Mouse (Mus musculus) urinary bladder, postnatal 10 days (tissue): Measurements from ENCODE around the gene Dbn1.
"Not testable (repeated sequence)": the region's sequence is repeated elsewhere in the genome, so short reads cannot be mapped to it uniquely, and the experiment has no call there.

Source experiments
- DNase-seq: peaks from one replicate; pipeline ENCODE4 v3.0.0; 2022; ENCODE audit warnings: low spot score

Dbn1 gene

DNA sequence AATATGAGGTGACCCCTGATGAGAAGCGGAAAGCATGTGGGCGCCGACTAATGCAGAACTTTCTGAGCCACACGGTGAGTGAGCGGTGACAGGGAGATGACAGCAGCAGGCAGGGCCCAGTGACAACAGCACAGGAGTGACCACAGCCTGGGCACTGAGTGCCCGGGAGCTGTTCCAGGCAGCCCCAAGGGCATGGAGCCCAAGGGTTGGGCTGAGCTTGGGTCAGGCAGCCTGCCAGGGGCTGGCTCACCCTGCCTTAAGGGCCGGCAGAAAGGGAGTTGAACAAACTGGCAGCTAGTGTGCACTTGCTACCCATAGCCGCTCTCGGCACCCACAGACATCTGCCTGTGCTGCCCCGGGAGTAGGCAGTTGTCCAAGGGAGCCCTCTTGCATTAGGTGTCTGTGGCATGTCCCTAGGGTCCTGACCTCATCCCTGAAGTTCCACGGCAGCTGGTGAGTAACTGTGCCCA is 37.4 kb downstream of the Dbn1 start:
- DNase-seq: no peak

DNA sequence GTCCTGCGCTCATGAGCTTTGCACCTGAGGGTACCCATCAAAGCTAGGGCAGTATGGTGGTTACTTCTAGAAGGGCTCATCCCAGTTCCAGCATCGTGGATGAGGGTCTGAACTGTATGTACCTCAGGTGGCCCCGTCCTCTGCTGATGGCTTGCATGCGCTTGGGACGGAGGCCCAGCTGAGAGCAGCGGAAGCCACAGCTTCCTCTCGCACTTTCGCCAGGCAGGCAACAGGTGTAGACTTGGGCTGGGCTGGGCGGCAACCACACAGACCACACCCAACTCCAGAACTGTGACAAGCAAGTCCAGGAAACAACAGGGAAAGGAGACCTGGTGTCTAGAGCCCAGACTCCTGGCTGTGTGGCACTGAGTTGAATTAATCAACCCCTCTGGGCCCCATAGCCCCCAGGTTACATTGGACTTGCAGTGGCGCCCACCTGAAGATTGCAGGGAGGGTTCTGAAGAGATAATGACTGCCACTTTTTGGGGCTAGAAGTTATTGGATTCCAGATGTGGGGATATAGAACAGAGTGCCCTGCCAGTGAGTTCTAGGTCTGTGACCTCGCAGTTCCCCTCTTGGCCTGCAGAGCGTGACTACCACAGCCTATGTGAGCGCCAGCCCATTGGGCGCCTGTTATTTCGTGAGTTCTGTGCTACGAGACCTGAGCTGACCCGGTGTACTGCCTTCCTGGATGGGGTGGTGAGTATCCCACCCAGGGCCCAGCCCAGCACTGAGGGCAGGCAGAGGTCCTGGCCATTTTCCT is 38.1 kb downstream of the Dbn1 start:
- no peak for DNase-seq

DNA sequence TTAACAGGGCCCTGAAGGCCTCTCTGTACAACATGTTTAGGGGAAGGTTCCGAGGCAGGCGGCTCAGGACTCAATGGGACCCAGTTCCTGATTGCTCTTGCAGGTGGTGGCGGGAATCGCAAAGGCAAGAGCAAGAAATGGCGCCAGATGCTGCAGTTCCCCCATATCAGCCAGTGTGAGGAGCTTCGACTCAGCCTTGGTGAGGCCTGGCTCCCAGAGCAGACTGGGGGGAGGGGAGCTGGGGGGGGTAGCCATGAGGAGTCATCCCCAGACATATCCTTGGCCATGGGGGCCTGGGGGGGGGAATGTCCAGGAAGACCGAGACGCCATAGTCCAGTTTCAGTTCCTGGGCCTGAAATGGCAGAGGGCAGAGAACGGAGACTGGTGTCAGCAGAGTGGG is 38.7 kb downstream of the Dbn1 start:
- no peak for DNase-seq

DNA sequence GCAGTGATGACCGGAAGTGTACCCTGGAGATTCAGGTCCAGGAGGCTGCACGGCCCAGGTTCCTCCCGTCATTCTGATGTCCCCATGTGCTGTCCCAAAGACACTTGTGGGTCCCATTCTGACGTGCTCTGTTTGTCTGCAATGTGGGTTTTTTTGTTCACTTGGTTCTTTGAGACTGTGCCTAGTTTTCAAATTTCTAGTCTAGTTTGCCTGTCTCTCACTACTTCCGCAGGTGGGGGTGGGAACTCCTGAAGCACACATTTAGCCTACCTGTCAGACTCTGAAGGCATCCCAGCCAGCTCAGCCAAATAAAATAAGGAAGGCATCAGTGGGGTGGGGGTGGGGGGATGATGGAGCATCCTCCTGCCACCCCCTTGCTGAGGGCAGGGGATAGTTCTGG is 39.8 kb downstream of the Dbn1 start:
- DNase-seq: no peak

DNA sequence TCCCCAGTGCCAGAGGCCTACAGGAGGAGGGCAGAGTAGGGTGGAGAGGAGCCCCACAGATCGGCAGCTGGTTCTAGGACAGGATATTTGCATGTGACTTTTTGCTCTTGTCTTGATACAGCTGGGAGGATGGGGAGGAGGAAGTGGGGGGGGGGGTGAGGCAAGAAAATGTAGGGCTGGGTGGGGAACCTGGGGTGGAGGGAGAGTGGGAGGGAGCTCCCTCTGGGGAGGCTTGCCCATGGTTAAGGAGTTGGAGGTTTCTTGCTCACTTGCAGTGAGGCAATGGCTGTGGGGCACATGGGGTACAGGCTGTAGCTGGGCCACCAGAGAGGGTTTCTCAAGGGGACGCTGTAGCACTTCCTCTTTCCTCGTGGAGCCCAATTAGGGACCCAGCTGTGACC is 40.4 kb downstream of the Dbn1 start:
- DNase-seq: no peak

DNA sequence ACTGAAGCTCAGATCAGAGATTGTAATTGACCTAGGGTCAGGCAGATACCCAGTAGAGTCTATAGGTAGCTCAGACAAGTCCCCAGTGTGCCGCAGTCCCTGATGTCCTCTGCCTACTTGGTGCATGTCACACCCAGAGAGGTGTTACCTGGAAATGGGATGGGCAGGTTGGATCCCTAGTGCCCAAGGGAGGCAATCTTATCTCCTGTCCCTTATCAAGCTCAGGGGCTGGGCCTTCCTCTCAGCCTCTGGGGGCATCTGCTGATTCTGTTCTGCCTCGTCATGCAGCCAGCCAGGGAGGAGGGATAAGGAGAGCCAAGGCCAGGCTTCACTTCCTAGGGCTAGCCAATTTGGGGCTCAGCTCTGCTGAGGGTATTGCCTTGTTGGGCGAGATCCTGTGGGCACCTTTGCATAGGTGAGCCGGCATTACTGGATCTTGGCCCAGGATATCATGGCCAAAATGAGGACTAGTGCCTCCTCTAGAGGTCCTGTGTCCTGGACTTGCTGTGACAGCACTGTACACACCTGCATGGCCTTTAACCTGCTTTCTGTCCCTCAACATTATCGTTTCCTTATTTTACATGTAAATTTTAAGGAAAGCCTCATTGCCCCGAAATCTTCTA is 41.3 kb downstream of the Dbn1 start:
- no peak for DNase-seq

DNA sequence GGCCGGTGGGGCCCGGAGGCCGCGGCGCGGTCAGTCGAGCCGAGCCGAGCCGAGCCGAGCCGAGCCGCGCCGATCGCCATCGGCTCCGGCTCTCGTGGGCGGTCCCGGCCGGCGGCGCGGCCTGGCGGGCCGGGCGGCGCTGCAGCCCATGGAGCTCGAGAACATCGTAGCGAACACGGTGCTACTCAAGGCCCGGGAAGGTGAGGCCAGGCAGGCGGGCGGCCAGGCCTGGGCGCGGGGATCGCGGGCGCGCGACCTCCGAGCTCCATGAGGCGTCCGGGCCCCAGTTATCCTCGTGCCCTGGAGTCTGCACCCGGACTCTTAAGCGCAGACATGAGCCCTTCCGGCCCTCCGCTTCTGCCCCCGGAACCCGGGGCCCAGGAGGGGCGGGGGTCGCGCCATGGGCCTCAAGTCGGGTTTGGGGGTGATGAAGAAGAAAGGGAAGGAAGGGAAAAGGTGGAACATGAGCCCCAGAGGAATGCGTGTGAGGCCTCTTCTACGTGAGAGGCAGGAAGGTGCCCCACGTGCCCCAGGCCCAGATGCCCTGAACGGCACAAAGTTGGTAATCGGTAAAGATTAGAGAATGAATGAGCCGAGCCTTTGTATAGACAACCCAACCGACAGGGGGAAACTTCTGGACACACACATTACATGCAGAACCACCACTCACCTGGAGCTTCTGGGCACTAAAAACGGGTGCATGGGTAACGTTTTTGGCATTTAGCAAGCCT is 42.4 kb downstream of the Dbn1 start:
- no peak for DNase-seq

DNA sequence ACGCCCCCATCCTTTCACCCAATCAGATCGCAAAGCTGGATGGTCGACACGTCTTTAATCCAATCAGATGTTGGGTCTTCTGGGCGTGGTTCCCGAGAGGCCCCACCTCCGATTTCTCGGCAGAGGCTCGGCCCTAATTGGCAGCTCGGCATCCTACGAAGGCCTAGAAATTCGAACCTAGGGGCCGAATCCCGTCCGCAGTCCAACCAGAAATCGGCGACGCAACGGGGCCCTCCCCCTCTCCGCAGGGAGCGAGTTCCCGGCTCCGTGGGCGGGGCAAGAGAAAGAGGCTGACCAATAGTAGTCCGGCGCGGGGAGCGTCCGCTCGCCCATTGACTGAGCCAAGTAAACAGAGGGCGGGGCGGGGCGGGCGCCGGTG is 43.0 kb downstream of the Dbn1 start, which contains the start of gene Grk6:
Gene Grk6, plus strand, starts transcription at position 136 of the 379 bp plus-strand sequence.
- DNase-seq: peak; percentile 97

DNA sequence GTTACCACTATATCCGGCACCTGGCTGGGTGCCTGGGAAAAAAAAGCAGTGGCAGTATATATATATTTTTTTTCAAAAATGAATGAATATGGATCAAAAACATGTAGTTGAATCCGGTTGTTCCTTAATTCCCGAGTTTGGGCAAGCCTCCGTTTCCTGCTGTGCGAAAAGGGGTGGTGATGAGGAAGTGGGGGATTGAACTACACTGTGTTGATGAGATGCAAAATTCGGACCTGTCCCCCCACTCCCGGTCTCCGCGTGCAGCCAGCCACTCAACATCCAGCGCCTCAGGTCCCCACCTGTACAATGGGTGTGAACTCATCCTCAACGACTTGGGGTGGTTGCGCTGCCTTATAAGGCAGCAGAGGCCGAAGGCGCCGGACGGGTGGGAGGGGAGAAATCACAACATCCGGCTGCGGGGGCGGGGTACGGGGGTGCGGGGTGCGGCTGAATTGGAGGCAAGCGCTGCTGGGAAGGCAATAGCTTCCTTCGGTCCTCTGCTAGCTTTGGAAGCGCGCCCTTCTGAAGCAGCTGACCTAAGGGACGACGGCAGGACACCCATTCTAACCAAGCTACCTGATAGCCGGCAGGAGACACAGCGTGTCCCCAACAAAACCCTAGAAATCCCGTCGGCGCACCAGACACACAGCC is 43.5 kb downstream of the Dbn1 start:
- DNase-seq: no peak

DNA sequence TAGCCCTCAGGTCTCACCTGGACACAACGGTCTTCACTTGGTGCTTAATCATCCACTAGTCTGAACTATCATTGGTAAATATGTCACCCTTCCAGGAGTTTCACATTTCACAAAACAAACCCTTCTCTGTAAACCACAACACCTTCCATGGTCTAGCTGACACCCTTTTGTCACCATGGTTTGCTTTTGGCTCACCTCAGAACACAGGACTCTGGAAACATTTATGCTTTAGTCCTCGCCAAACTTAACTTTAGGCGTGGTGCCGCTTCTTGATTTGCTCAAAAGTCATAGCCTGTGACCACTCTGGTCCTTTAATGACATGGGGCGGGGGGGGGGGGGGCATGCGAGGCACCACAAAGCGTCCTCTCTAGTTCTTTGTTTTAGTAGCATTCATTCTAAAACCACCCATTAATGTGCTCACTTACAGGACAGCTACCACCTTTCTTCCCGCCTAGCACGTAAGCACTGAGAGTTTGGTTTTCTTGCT is 44.1 kb downstream of the Dbn1 start:
- no peak for DNase-seq

DNA sequence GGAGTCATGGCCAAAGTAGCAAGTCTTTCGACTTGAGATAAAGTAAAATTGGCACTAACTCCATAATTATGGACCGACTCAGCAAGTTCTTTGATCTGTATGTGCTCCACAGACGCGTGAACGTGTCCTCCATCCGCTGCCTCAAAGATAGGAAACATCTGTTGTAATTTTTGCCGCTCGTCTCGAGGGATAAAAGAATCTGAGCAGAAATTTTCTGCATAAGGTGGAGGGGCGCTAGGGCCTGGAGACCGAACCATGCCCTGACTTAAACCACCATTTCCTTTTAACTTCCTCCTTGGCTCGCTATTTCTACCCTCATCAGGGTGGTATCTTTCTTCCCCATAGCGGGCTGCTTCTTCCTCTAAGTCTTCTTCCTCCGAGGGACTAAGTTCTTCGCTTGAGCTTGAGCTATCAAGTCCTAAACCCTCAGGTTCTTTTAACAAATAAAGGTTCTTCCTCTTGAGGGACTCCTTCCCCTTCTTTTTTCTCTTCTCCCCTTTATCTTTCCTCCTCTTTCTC is 50.7 kb downstream of the Dbn1 start:
- not testable (repeated sequence) for DNase-seq

DNA sequence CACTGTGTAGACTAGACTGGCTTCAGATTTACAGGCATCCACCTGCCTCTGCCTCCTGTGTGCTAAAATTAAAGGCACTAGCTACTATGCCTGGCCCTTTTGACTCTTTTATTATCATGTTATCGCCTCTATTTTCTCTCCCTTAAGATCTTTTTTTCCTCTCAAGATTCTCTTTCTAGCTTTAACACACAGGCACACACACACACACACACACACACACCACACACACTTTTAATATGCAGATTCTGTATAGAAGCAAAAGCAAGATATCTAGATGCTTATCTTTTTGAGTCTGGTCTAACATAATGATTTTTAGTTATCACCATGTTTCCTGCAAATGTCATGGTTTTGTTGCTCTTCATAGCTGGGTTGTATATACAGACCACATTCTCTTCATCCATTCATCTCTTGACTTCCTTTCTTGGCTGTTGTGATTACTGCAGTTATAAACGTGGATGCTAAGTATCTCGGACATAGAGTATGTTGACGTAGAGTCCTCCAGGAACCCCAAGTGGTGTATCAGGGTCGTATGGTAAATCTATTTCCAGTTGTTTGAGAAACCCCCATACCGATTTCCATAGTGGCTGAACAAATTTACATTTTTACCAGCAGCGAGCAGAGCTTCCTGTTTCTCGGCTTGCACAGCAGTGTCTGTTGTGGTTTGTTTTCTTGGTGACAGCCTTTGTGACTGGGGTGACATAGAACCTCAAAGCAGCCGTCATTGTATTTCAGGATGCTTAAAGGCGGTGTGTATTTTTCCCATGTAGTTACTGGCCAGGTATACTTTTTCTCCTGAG is 55.8 kb downstream of the Dbn1 start:
- no peak for DNase-seq

DNA sequence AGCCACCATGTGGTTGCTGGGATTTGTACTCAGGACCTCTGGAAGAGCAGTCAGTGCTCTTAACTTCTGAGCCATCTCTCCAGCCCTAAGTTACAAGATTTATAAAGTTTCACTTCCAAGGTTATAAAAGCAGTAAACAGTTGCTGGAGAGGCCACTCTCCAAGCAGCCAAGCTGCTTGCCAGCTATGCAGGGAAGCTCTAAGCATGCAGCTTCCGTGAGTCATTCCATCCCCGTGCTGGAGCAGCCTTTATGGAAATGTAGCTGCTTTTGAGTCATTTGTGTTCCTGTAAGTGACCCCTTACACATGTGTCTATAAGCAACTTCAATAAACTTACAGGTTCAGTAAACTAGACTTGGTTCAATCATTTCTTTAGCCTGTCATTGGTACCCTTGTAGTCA is 57.3 kb downstream of the Dbn1 start:
- no peak for DNase-seq

DNA sequence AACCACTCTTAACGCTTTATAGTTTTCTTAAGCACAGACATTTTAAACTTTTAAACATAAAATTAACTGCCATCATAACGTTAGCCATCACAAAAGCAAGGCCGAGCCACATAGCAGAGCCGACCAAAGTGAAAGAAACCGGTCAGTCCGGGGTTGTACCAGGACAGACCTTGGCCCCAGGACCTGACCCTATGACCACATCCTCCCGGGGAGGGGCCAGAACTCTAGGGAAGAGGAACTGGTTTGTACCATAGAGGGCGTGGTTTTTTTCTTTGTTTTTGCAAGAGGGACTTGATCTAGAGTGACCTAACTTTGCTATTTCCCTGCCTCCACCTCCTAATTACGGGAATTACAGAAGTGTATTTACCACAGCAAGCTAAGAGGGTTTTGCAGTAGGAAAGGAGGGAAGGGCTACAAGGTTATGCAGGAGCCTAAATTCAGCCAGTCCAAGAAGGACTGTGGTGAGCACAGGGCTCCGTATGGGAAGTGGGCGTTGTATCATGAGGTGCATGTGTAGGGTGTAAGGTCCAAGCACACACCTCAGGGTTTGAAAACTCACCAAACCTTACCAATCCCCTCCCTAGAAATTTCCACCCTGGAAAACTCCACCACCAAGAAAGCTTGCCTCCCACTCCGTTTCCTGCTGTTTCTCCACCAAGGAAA is 58.6 kb downstream of the Dbn1 start:
- DNase-seq: no peak

DNA sequence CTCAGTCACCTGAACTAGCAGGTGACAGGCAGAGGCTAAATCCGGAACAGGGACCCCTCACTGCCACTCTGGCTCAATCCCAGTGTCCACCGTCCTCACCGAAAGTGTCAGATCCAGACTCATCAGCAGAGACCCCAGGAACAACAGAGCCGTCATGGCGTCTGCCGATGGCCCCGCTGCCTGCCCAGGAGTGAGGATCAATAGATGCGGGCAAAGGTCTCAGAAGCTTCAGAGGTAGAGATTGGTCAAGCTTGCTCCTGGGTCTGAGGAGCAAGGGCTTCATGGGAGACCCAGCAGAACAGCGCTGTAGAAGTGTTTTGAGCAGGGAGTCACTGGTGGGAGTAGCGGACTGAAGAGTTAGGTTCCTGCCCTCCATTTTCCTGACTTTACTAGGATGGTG is 61.3 kb downstream of the Dbn1 start, which contains the start of gene F12:
Gene F12, minus strand, starts transcription at position 181 of the 400 bp plus-strand sequence.
- DNase-seq: no peak
